In genomic region chr11:22808040-22808439, GRCm38 (mm10) we compare ENCODE assay signal across 22 mouse cellular contexts.
"Had no signal": no experiment of that assay in that cellular context is flagged by ENCODE, and none has a peak within 500 bp of the region (broad histone marks: within the 10 kb centered on the region; RNA-seq: fewer than 3 reads in every experiment).

No protein-coding gene starts in this region.

- H3K9ac ChIP-seq: lung, embryonic 15.5 days; midbrain, embryonic 12.5 days; midbrain, embryonic 15.5 days; neural tube, embryonic 13.5 days; stomach, embryonic 15.5 days had no signal

- H3K4me3 ChIP-seq: layer of hippocampus, adult 2 months; left cerebral cortex, adult 2 months; lung, embryonic 15.5 days; midbrain, embryonic 12.5 days; midbrain, embryonic 15.5 days; myocyte; neural tube, embryonic 13.5 days; stomach, embryonic 15.5 days had no signal

- DNase-seq: kidney, adult 2 months; kidney, postnatal 25 days; layer of hippocampus, adult 9-11 months; layer of hippocampus, postnatal 36 days; lung, adult 18-20 months; lung, postnatal 10 days; lung, postnatal 36 days; retina, postnatal 1 day; right cerebral cortex, postnatal 25 days; spleen, adult 18-20 months; thymus, postnatal 36 days had no signal

- H3K4me2 ChIP-seq: lung, embryonic 15.5 days; midbrain, embryonic 12.5 days; midbrain, embryonic 15.5 days; neural tube, embryonic 13.5 days; stomach, embryonic 15.5 days had no signal

- H3K27me3 ChIP-seq: lung, embryonic 15.5 days; midbrain, embryonic 12.5 days; midbrain, embryonic 15.5 days; neural tube, embryonic 13.5 days; stomach, embryonic 15.5 days had no signal

- ATAC-seq: inflammation-experienced regulatory T-cells, adult 6 months; intestine, postnatal 0 days; midbrain, embryonic 15.5 days had no signal

- H3K27ac ChIP-seq: kidney, postnatal 0 days; layer of hippocampus, adult 2 months; left cerebral cortex, adult 2 months; lung, embryonic 15.5 days; midbrain, embryonic 12.5 days; midbrain, embryonic 15.5 days; neural tube, embryonic 13.5 days; stomach, embryonic 15.5 days had no signal

- H3K4me1 ChIP-seq: lung, embryonic 15.5 days; midbrain, embryonic 12.5 days; midbrain, embryonic 15.5 days; neural tube, embryonic 13.5 days; stomach, embryonic 15.5 days had no signal

- H3K9me3 ChIP-seq: lung, embryonic 15.5 days; midbrain, embryonic 12.5 days; midbrain, embryonic 15.5 days; neural tube, embryonic 13.5 days; stomach, embryonic 15.5 days had no signal

- H3K36me3 ChIP-seq: lung, embryonic 15.5 days; midbrain, embryonic 12.5 days; midbrain, embryonic 15.5 days; neural tube, embryonic 13.5 days; stomach, embryonic 15.5 days had no signal
